Mouse (Mus musculus): Measurements from ENCODE around the gene Suco. TPM values are rescaled to one million over a fixed set of nuclear protein-coding genes. Genes with fewer than 3 reads are reported as not detected.
A peak's percentile ranks its signal among the peaks of the same experiment; 100 is the strongest.

The Suco gene
- total RNA-seq (2021): 42.4 and 46.8 TPM in 2 replicates
- long read RNA-seq, full-length matches to known transcripts: 1 of 15 reads
- long read RNA-seq, partial matches to known transcripts: 7 of 15 reads
- long read RNA-seq, other reads (novel, unspliced or antisense): 7 of 15 reads

GRCm38 (mm10) chr1:161876553-161877447, at the start of gene Suco:
TSS of gene Suco (minus strand) at chr1:161876682.
- peak; percentile 99 for DNase-seq

DNA sequence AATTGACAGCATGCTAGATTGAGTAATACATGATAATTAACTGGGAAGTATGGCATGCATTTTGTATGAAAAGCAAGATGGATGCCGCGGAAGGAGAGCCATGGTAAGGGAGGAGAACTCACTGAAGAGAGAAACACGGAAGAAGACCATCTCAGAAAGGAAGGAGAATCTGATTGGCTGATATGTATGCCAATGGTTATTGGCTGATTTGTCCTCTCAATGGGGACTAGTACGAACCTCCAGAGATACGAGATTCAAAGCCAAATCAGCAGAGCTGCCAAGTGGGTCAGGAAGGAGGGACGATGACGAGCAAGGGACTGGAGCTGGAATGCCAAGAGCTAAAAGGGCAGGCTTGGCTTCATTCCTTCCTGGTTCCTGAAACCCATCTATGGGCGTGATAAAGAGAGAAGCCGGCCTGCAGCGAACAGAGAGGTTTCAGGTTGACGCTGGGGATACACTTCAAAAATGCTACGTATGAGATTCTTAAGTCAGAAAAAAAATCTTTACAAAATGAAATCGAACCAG, 48.9 kb upstream of the Suco start:
- peak; percentile 10 for DNase-seq

DNA sequence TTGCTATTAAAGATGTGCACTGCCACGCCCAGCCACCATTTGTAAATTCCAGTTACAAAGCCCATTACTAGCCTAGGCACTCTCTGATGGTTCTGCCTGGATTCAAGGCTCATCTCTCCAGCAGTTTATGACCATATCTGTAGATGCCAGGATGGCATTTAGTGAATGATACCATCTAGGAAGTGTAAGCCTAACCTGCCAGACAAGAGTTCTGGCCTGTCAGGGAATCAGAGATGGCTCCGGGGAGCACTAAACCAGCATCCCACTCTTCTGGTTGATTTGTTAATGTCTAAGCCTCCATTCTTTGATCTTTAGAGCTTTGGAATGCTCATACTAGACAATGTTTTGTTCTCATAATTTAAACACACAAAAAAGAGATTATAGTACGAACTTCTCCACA, 47.8 kb upstream of the Suco start:
- DNase-seq: no peak

GRCm38 (mm10) chr1:161921928-161922327, 45.4 kb upstream of the Suco start:
- no peak for DNase-seq

DNA sequence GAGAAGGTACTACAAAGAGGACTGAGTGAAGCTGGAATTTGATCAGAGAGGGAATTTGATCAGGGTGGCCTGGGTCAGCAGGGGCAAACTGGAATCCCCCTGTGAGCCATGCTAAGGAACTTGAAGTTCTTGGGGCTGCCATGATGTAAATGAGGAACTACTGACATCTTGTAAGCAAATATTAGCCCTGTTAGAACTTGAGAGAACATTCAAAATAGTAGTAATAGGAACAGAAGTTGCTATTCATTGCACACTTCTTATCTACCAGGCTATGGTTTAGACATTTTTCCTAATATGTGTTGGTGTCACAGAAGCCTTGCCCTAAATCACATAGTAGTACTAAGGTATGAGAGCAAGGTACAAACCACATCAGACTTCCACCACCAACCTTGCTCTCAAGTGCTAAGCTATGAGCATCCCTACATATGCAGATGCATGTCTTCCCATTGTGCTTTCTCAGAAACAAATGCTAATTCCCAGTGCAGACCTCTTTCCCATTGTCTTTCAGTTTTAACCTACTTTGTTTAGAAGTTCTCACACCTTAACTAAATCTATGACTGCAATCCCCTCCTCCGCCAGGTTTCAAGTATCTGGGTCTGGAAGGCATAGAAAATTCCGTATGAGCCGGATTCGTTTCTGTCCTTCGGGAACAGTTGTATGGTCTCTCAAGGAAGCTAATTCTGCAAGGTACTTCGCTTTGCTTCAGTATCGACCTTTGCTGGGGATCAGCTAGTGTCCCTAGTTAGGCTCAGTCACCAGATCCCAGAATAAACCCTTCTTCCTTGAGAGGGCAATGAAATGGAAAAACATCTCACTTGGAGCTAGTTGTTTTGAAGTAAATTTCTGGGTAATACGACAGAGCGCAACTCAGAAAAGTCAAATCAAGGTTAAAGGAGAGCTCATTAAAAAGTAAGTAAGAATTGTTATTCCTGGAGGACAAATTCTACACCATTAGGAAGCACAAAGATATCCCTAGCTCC, 44.3 kb upstream of the Suco start:
- DNase-seq: no peak

DNA sequence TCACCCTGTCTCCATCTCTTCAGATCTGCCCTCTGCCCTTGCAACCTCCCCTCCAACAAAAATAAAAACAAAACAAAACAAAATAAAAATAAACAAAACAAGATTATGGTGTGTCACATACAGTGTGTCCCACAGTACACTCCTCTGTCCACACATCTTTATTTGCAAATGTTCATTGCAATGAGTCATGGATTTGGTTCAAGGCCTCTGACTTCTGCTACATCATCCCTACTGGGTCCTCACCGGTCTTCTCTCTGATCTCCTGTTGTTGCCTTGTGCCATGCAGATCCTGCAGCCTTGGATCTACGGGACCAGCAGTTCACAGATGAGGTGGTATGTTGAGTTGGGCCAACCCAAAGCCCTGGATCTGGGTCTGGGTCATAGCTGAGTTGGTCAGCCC, 43.1 kb upstream of the Suco start:
- DNase-seq: no peak

- no peak for DNase-seq
Measured at GRCm38 (mm10) chr1:161918682-161919372, 42.3 kb upstream of the Suco start.

GRCm38 (mm10) chr1:161917940-161918484, 41.5 kb upstream of the Suco start:
- no peak for DNase-seq

GRCm38 (mm10) chr1:161916036-161916435, 39.6 kb upstream of the Suco start:
- no peak for DNase-seq

- no peak for DNase-seq
Measured at GRCm38 (mm10) chr1:161913648-161913984, 37.1 kb upstream of the Suco start.

DNA sequence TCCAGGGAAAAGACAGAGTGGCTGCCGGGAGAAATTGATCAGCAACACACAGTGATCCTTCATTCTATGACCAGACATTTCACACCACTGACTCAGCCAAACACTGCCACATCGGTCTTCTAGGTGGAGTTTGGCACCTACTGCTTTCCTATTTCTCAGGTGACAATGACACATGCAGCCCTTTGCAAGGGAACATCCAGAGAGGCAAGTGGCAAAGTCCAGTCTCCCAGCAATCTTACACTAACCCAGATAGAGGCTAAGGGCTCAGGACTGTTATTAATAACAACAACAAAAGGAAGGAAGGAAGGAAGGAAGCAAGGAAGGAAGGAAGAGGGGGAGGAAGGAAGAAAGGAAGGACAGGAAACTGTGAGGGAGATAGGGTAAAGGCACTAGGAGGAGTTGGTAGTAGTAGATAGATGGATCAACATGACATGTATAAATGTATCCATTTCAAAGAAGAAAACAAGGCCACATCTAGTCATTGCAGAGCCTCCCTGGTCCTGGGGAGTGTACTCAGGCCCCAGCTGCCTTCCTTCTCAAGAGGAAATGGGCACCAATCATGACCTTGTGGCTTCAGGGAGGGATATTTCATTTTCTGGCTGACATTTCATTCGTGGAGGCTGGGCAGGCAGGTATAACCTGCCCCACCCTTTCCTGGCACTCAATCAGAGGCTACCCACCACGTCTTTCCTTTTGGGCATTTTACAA, 36.6 kb upstream of the Suco start:
- DNase-seq: no peak

GRCm38 (mm10) chr1:161909074-161909473, 32.6 kb upstream of the Suco start:
- no peak for DNase-seq

GRCm38 (mm10) chr1:161907795-161908457, 31.4 kb upstream of the Suco start:
- no peak for DNase-seq

GRCm38 (mm10) chr1:161907111-161907510, 30.6 kb upstream of the Suco start:
- no peak for DNase-seq

- DNase-seq: no peak
Measured at GRCm38 (mm10) chr1:161902692-161903452, 26.4 kb upstream of the Suco start.

DNA sequence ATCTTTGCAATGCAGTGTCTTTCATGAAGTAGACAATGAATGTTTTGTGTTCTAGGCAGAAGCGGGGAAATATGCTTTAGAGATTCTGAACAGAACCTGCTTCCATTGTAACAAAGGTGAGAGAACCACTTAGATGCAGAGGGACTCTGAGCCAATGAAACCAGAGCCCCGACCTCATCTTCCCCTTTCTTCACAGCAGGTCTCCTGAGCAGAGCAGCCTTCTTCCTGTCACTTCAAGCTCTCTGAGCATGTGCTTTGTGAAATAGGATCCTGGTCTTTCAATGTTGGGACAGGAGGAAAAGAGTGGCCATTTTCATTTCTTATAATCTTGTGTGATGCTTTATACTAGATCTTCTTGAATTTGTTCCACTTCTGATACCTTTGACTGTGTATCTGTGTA, 23.6 kb upstream of the Suco start:
- no peak for DNase-seq

DNA sequence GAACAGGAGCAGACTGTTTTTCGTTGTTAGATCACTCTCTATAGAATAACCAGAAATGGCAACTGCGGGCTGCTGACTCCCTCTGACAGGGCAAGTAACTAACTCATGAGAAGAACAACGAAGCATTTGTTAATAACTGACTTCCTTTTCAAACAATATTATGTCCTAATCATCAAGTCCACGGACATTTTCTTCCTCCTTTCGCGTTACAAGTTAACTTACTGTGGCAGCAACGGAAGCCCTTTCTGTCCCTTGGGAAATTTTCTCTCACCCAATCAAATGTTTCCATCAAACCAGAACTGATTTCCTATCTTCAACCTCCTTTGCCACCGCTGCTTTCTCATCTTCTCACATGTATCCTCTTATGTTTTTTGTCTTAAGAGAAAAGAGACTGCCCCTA, 20.8 kb upstream of the Suco start:
- no peak for DNase-seq

GRCm38 (mm10) chr1:161896130-161896529, 19.6 kb upstream of the Suco start:
- DNase-seq: no peak

DNA sequence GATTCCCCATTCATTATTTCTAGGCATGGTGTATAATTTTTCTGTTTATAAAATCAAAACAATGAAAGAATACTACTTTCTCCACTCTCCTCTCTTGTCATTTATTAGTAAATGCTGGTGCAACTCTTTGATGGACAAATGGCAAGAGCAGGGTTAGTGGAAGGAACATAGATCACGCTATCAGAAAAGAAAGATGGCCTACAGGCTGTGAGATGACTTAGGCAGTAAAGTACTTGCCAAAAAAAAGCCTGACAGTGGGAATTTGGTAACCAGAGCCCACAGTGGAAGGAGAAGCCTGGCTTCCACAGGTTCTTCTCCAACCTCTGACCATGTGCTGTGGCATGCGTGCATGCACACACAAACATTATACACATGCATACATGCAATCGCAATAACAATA, 18.5 kb upstream of the Suco start:
- DNase-seq: no peak

GRCm38 (mm10) chr1:161894553-161894952, 18.1 kb upstream of the Suco start:
- DNase-seq: no peak

Data from adrenal gland, postnatal 25 days (tissue).